Mouse (Mus musculus): Measurements from ENCODE around the gene Kif24.

Gene Kif24

DNA sequence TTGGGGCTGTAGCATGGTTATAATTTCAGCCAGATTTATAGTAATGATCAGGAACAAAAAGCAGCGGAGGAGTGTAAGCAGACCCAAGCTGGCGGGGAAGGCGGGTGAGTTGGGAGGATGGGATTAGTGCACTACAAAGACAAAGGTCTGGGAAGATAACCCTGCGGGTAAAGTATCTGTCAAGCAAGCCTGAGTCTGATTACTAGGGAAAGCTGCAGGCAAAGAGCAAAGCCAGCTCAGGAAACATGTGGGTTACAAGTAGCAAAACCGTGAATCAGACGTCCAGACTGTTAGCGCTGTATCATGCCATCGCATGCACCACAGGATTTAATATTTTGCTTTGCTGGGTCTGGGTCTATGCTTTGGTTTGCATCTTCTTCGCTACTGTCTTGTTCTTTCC is 58.1 kb downstream of the Kif24 start:
- no peak for DNase-seq (ENCODE audit: inconsistent ontology term)

DNA sequence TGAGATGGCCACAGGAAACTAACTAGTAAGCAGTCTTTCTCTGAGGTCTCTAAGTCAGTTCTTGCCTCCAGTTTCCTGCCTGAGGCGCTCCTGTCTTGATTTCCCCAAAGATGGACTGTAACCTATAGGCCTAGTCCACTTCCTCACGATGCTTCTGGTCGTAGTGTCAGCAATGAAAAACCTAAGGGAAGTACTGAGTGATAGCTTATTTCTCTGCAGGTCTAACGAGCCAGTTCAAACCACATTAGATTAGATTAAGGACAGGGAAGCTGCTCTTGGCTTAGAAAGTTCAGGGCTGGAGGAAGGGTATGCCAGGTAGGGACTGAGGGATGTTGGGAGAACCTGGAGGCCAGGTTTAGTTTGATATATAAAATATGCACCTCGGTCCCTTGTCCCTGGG is 63.1 kb downstream of the Kif24 start:
- no peak for DNase-seq (ENCODE audit: inconsistent ontology term)

DNA sequence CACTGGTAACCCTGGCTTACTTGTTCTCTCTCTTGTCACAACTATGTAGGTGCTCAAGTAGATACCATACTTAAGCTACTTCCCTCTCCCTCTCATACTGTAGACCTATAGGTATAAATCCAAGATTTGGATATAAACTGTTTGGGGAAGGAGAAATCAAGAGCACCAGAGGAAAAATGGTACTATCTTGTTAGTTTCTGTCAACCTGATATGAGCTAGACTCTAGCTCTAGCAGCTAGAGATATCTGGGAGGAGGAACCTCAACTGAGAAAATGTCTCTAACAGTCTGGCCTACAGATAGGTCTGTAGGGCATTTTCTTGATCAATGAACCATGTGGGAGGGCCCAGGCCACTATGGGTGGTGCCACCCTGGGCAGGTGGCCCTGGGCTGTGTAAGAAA is 63.5 kb downstream of the Kif24 start:
- no peak for DNase-seq (ENCODE audit: inconsistent ontology term)

DNA sequence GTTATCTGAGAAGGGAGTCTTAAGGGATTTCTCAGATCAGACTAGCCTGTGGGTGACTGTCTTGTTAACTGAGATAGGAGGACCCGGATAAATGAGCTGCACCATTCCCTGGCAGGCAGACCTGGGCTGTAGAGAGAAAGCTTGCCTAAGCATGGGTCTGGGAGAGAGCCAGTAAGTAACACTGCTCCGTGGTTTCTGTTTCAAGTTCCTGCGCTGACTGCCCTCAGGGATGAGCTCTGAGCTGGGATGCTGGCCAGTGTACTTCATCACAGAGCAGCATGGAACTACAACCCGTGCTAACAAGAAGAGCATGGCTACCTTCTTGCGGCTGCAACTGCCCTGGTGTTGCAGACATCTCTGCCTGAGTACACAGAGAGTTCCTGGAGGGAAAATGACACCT is 64.8 kb downstream of the Kif24 start:
- peak; percentile 69 for DNase-seq (ENCODE audit: inconsistent ontology term)

DNA sequence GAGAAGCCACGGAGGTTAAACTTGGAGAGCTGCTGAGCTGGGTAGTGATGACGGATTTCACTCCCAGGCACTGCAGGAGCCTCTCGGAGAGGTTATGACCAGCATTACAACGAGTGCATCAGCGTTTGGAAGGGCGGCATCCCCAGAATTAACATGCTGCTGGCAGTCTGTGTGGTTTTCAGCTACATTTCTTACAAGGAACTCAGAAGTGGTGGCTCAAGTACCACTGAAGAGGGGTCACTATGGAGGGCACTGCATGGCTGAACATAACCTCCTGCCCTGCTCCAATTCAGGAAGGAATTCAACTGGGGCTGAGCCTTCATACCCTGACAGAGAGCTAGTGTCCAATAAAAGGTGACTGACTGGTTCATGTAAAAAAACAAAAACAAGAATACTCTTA is 66.3 kb downstream of the Kif24 start:
- no peak for DNase-seq (ENCODE audit: inconsistent ontology term)

DNA sequence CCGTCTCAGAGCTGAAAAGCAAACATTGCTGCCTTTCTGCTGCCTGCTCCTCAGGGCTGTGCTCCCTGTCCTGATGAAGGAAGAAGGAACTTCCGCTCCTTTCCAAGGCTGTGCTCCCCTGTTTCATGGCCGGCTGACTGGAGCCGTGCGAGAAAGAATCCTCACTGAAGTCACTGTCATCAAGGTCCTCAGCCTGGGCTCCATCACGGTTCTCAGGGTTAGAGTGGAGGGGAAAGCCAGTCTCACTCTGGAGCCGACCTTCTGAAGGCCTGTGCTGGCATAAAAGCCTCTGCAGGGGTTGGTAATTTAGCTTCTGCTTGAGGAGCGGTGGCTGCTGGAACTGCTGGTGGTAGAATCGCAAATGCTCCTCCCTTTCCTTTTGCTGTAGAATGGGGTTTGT is 70.0 kb downstream of the Kif24 start:
- DNase-seq (ENCODE audit: inconsistent ontology term), result no peak

DNA sequence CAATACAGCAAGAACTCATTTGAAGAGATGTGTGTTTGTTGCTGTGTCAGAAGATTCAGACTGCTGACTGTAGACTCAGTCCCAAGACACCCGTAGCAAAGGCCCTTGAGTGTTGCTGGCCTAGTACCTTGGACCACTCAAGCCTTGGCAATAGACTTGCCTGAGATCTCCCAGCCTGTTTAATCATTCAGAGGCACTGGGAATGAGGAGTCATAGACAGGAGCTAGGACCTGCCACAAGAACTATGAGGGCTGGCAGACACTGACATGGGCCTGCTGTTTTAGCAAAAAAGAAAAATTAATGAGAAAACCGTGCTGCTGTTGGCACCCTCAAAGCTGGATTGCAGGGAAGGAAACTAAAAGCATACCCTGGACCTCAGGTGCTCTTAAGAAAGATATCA is 73.7 kb downstream of the Kif24 start:
- DNase-seq (ENCODE audit: inconsistent ontology term), result no peak

DNA sequence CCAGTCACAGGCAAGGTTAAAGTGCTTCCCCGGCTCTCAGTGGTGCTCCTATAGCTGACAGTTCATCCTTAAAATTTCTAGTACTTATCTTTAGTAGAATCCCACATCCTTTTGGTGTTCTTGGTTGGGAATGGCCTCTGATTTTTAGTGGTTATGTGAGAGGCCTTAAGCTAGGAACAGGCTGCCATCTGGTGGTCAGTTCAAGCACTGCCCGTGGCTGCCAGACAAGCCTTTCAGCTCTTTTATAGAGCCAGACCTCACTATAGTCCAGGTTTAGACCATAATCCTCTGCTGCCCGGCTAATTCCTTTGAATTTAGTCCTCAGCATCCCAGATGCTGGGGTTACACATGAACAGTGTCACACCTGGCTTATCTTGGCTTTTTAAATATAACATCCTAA is 74.6 kb downstream of the Kif24 start:
- peak; percentile 58 for DNase-seq (ENCODE audit: inconsistent ontology term)

DNA sequence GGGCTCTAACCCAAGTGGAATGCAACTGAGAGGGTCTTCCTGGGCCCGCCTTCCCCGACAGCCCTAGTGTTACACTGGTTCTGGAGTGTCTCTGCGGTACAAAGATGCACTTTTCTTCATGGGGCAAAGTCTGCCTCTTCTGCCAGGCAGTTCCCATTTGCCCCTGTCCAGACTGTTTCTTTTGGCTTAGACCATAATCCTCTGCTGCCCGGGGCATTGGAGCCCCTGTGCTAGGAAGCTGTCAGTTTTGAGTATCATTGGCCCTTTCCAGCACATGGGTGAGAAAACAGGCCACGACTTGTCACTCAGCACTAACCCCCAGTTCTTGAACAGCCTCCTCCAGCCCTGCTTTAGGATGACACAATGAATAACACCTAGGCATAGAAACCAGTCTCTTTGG is 75.4 kb downstream of the Kif24 start:
- DNase-seq (ENCODE audit: inconsistent ontology term), result no peak

DNA sequence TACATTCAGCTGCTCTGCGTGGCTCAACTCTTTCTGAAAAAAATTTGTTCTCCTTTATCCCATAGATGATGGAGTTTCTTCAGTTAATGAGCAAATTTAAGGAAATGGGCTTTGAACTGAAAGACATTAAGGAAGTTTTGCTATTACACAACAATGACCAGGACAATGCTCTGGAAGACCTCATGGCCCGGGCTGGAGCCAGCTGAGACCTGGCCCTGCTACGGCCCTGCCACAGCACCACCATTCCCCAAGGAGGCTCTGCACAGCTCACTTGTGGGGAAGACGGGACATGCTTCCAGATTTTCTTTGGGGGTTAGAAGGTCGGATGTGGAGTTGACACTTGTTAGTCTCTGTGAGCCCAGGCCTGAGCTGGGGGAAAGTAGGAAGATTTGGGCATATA is 76.1 kb downstream of the Kif24 start:
- no peak for DNase-seq (ENCODE audit: inconsistent ontology term)

DNA sequence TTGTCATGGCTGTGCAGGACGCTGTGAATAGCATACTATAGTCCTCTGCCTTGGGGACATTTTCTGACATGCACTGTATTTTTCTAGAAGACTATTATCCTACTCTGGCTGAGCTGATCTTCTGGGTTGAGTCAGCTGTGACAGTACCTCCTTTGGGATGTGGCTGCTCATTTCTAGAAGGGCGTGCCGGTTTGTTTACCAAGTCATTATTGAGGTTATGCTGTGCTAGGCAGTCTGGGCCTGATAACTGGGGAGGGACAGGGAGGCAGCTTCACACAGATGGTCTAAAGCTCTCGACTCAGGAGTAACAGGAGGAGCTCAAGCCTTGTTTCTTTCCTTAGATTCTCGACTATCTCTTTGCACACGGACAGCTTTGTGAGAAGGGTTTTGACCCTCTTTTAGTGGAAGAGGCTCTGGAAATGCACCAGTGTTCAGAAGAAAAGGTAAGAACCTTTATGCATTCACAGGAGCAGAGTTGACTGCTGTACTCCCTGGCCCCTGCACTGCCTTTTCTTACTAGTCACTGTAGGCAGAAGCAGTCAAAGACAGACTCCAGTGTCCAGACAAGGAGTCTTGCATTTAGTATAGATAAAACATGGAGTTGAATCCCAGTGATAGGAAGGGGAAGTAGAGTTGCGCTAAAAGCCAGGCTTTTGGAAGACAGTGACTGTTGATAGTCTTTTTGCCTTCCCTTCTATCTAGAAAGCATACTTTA is 76.8 kb downstream of the Kif24 start:
- no peak for DNase-seq (ENCODE audit: inconsistent ontology term)

DNA sequence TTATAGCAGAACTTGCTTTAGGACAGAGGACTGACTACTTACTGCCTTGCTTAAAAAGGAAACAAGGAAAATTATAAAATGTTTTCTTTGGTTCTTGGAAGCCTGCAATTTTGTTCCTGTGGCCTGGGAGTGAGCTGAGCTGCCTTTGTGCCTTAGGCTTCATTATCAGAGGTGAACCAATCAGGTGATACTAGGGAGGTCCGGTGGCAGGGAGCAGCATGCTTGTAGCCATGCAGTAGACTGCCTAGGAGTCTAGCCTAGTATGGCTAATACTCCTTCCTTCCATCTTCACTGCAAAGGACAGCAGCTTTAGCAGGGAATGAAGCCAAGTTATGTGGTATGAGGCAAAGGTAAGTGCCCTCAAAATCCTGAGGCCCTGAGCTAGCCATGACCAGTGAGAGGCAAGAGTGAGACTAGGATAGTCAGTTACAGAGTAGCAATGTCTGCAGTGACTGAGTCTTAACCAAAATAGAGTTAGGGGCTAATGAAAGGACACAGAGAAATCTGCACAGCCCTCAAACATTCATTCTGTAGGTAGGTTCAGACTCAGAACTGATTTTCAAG is 78.2 kb downstream of the Kif24 start:
- no peak for DNase-seq (ENCODE audit: inconsistent ontology term)

DNA sequence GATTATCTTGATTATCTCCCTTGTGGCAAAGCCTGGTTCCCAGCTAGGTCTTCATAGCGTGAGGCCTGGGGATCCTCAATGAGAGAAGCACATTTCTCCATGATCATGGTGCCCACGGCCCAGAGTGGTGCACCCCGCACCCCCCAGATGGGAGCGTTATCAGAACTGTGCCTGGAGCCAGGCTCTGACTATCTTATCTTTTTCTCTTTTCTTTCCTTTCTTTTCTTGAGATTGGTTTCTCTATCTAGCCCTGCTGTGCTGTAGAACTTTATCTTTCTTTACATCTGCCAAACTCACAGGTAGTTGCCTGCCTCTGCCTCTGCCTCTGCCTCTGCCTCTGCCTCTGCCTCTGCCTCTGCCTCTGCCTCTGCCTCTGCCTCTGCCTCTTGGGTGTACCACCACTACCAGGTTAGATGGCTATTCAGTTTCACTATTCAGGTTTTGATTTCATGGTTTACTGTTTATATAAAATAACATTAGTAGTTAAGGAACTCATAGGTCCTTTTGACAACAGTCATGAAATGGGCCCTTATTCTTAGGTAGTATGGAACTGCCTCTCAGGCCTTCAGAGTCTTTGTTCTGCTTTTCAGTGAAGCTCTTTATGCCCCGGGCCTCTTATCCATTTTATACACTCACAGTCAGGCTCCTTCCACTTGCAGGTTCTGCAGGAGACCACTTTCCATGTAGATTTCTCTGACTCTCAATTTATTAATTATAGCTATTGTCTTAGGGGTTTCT is 83.3 kb downstream of the Kif24 start:
- DNase-seq (ENCODE audit: inconsistent ontology term), result no peak

DNA sequence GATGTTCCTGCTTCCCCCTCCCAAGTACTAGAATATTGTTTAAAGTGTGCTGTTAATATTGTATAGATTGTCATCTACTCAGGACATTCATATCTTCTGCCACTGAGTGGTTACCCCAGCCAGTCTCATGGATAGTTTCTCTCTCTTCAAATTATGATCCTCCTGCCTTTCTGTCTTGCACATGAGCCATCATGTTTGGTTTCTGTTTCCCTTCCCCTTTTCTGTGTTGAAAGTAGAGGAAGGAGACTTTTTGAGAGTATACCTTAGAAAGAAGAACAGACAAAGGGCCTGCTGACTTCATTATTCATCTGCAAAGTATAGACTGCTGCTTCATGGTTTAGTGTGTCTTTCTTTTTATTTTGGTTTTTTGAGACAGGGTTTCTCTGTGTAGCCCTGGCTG is 87.1 kb downstream of the Kif24 start:
- DNase-seq (ENCODE audit: inconsistent ontology term), result no peak

DNA sequence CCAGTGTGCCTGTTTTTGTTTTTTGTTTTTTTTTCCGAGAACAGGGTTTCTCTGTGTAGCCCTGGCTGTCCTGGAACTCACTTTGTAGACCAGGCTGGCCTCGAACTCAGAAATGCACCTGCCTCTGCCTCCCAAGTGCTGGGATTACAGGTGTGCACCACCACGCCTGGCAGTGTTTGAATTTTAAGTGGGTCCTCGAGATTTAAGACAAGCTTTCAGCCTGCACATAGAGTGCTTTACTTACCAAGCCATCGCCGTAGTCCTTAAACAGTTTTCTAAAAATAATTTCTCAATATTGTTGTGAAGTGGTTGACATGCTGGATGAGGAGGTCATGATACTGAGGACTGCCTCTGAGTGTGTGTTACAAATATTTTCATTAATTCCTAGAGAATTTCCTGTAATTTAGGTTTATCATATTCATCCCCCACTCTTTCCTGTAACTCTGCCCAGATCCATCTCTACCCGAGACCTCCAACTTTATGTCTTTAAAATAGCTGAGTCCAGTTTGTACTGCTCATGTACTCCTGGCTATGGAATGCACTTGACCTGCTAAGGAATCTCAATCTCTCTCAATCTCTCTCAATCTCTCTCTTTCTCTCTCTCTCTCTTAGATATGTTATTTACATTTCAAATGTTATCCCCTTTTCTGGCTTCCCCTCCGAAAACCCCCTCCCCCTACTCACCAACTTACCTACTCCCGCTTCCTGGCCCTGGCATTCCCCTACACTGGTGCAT is 94.8 kb downstream of the Kif24 start:
- no peak for DNase-seq (ENCODE audit: inconsistent ontology term)

DNA sequence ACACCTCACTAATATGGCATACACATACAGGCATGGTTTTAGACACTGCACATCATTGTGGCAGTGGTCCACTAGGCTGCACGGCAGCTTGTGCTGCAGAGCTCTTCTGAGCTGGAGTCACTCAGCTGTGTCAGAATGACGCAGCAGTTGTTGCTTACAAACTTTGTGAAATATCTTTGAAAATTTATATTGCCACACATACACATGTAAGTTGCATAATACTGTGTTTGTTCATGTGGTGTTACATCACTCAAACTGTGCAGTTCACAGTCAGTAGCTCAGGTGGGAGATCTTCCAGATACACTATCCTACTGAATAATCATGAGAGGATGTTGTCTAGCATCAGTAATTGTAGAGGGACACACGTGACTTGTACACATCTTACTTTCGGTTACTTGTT is 96.5 kb downstream of the Kif24 start:
- no peak for DNase-seq (ENCODE audit: inconsistent ontology term)

DNA sequence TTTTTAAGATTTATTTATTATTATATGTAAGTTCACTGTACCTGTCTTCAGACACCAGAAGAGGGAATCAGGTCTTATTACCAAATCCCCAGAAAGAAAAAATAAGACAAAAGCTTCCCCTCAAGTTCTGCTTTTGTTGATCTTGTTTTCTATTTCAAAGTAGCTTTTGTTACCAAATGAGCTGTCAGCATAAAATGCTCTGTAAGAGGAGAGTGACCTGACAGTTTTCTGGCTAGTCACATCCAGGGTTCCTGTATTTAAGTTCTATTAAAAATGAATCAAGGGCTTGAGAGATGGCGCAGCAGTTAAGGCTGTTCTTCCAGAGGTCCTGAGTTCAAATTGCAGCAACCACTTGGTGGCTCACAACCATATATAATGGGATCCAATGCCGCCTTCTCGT is 103.6 kb downstream of the Kif24 start:
- DNase-seq (ENCODE audit: inconsistent ontology term), result no peak

DNA sequence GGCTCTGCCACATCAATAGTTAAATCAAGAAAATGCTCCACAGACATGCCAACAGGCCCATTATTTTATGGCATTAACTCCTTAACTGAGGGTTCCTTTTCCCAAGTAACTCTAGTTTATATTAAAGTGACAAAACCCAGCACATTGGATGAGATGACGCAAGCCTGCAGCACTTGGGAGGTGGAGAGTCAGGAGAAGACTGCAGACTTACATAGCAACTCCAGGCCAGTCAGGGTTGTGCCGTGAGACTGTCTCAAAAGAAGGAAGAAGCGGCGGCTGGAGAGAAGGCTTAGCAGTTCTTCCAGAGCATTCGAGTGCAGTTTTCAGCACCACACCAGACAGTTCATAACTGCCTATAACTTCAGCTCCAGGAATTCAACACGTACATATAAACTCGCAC is 105.3 kb downstream of the Kif24 start:
- no peak for DNase-seq (ENCODE audit: inconsistent ontology term)

DNA sequence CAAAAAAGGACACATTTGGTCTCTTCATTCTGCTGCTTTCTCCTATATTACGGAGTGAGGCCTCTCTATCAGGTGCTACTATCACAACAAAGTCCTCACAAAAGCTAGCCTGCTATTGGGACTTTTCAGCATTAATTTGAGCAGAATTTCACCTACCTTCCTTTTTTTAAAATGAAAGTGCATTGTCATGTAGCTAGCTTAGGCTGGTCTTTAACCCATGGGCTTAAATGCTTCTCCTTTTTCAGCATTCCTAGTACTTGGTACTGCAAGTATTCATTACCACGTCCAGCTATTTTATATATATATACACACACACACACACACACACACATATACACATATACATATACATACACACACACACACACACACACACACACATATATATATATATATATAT is 106.0 kb downstream of the Kif24 start:
- no peak for DNase-seq (ENCODE audit: inconsistent ontology term)

DNA sequence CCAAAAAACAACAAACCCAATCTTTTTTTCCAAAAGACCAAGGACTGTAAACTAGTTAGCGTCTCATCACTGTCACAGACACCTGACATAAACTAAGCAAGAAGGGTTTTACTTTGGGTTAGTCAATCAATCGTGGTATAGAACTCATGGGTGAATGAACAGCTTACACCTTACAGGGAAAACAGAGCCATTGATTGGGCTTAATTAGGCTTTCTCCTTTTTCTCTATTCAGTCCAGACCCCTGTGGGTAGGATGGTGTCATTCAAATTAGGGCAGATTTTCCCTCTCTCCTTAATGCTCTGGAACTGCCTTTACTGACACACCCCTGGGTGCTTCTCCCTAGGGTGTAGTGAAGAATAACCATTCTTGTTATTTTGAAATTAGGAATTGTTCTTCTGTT is 107.5 kb downstream of the Kif24 start:
- no peak for DNase-seq (ENCODE audit: inconsistent ontology term)

DNA sequence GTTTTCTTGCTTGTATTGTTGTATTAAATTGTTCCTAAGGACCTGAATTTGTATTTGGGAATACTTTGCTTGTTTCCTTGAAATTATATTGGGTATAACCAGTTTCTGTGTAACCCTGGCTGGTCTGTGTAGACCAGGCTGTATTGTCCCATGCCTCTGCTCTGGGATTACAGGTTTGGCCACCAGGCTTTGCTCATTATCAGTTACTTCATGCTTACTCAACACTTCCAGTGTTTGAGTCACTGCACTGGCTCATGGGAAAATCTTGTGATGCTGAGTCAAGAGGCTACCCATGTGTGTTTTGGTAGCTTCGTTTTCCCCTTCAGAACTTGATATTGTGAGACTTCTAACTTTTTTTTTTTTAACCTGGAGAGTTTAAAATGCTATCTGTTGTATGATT is 111.4 kb downstream of the Kif24 start:
- no peak for DNase-seq (ENCODE audit: inconsistent ontology term)

DNA sequence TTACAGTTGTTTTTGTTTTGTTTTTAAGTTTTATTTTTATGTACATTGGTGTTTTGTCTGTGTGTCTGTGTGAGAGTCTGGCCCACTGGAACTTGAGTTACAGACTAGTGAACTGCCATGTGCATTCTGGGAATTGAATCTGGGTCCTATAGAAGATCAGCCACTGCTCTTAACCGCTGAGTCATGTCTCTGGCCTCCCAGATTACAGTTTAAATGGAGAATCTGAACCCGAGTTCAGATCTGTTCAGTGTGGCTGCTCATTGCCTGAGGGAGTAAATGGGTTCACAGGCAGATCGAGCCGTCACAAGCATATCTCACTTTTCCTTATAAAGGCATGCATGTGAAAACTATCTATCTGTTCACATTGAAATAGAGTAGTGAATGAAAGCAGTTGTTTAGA is 111.9 kb downstream of the Kif24 start:
- DNase-seq (ENCODE audit: inconsistent ontology term), result no peak

DNA sequence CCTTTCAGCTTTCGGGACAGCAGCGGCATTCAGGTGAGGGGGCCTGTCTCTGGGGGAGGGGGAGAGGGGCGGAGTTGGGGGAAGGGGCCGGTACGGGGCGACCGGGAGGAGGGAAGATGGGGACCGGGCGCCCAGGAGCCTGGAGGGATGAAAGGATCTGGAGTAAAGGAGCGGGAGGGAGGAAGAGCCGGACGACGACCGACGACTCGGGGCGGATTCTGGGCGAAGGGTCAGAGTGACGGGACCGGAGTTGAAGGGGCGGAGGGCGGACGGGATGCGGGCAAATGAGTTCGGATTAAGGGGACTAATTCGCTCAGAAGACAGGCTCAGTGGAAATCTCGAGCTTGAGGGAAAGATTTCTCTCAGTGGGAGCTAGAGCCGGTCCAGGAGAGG is 115.5 kb downstream of the Kif24 start:
- no peak for DNase-seq (ENCODE audit: inconsistent ontology term)
